Mouse (Mus musculus): ENCODE data around the gene Tns1. TPM values are rescaled to one million over a fixed set of nuclear protein-coding genes. Genes with fewer than 3 reads are reported as not detected.

Gene Tns1
- total and polyA plus RNA-seq, 3 experiments: 0.11 TPM; not detected in 2

DNA sequence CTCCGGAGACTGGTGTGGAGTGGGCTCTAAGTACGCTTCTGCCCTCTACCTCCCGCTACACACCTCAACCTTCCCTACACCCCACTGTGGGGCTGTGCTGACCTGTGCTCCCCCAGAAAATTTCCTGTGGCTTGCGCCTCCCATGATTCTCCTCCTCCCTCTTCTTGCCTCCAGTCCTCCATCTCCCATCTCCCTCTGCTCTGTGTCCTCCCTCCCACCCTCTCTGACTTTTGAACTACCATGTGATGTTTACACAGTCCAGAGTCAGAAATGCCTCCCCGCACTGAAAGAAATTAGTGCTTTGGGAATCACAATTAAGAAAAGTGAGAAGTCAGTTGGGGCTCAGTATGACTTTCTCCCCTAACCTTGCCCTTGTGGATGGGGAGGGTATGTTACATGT, 64.7 kb downstream of the Tns1 start:
- Histone ChIP-seq H3K36me3 (ENCODE audit: control insufficient read depth in 1 of 2, insufficient read depth in 2 of 2, low read length in 2 of 2) (no peaks in the 10 kb centered on the region), H3K79me2 (ENCODE audit: control insufficient read depth, insufficient read depth, low read length, poor library complexity) (no peaks in the 10 kb centered on the region), H3K4me3 (ENCODE audit: control insufficient read depth in 1 of 2, insufficient read depth in 1 of 2, low read depth in 2 of 2, low read length in 2 of 2) (no peak overlapping the region), H3K27me3 (ENCODE audit: control insufficient read depth in 1 of 2, insufficient read depth in 2 of 2, low read length in 2 of 2) (no peaks in the 10 kb centered on the region; a peak in 1 of 4 replicates), H3K27ac (ENCODE audit: control insufficient read depth, low read depth, low read length) (no peak overlapping the region), H3K9ac (ENCODE audit: control insufficient read depth, low read depth, low read length, poor library complexity, severe bottlenecking) (no peak overlapping the region), H3K9me3 (replicated peaks; ENCODE audit: insufficient read depth, low read length) (no peaks in the 10 kb centered on the region), H3K4me1 (ENCODE audit: control insufficient read depth in 1 of 2, insufficient read depth in 2 of 2, low read length in 2 of 2) (no peaks in the 10 kb centered on the region)
- TF ChIP-seq SIN3A (IDR thresholded peaks at IDR 0.05; ENCODE audit: low read length) (no peak), UBTF (IDR thresholded peaks at IDR 0.05; ENCODE audit: borderline replicate concordance, insufficient read depth, low read depth, low read length) (no peak), RAD21 (IDR thresholded peaks at IDR 0.05; ENCODE audit: low read depth, low read length) (no peak), MEF2A (IDR thresholded peaks at IDR 0.05; ENCODE audit: extremely low read depth, insufficient replicate concordance, low read depth, low read length, poor library complexity, severe bottlenecking) (no peak), RCOR1 (IDR thresholded peaks at IDR 0.05; ENCODE audit: low read depth, low read length) (no peak)
- no peak for DNase-seq (ENCODE audit: low read depth, low spot score)

DNA sequence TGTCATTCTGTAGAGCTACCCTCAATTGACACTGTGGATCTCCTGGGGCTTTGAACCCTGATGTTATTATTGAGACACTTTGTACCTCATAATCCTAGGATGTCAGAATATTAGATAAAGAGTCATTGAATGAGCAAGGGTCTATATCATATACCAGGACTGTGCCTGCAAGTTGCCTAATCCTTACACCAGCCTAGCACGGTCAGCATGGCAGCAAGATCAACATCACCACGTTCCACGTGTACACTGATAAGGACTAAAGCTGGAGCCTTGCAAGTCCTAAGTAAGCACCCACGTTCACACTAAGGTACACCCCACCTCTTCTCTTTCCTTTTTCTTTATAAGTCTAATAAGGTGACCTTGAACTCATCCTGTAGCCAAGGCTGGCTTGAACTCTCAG, 65.5 kb downstream of the Tns1 start:
- Histone ChIP-seq H3K4me1 (ENCODE audit: control insufficient read depth in 1 of 2, insufficient read depth in 2 of 2, low read length in 2 of 2) (no peaks in the 10 kb centered on the region), H3K36me3 (ENCODE audit: control insufficient read depth in 1 of 2, insufficient read depth in 2 of 2, low read length in 2 of 2) (no peaks in the 10 kb centered on the region), H3K27me3 (ENCODE audit: control insufficient read depth in 1 of 2, insufficient read depth in 2 of 2, low read length in 2 of 2) (no peaks in the 10 kb centered on the region; a peak in 1 of 4 replicates), H3K9ac (ENCODE audit: control insufficient read depth, low read depth, low read length, poor library complexity, severe bottlenecking) (no peak overlapping the region), H3K4me3 (ENCODE audit: control insufficient read depth in 1 of 2, insufficient read depth in 1 of 2, low read depth in 2 of 2, low read length in 2 of 2) (no peak overlapping the region), H3K27ac (ENCODE audit: control insufficient read depth, low read depth, low read length) (no peak overlapping the region), H3K79me2 (ENCODE audit: control insufficient read depth, insufficient read depth, low read length, poor library complexity) (no peaks in the 10 kb centered on the region), H3K9me3 (replicated peaks; ENCODE audit: insufficient read depth, low read length) (no peaks in the 10 kb centered on the region)
- TF ChIP-seq MYB (IDR thresholded peaks at IDR 0.05; ENCODE audit: low read depth, low read length) (no peak), USF2 (IDR thresholded peaks at IDR 0.05; ENCODE audit: borderline replicate concordance in 1 of 2, insufficient read depth in 1 of 2, low read depth in 1 of 2, low read length in 2 of 2) (no peak), USF1 (IDR thresholded peaks at IDR 0.05; ENCODE audit: low read depth, low read length) (no peak)
- no peak for DNase-seq (ENCODE audit: low read depth, low spot score)

DNA sequence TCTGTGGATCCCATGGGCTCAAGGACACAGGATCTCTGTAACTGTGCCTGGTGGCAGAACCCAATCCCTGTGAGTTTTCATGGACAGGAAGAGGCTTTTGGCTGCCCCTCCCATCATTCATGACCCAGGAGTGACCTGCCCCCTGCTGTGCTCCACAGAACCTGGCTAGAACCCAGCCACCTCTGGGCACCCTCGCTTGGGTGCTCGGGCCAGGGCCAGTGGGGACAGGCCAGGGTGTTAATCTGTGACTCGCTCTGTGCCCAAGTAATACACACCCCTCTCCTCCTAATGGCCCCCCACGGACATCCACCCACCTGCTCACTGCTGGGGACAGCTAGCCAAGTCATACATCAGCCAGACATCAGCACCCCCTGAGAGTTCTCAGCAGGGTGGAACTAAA, 65.9 kb downstream of the Tns1 start:
- no peaks in the 10 kb centered on the region for H3K9me3 ChIP-seq (replicated peaks; ENCODE audit: insufficient read depth, low read length)
- TF ChIP-seq USF2 (IDR thresholded peaks at IDR 0.05; ENCODE audit: borderline replicate concordance in 1 of 2, insufficient read depth in 1 of 2, low read depth in 1 of 2, low read length in 2 of 2): no peak
- no peak for TF ChIP-seq ZMIZ1 (IDR thresholded peaks at IDR 0.05; ENCODE audit: low read depth, low read length)
- no peak for TF ChIP-seq TCF12 (IDR thresholded peaks at IDR 0.05; ENCODE audit: low read depth, low read length)
- TF ChIP-seq POLR2A (IDR thresholded peaks at IDR 0.05; ENCODE audit: control insufficient read depth in 1 of 2, insufficient read depth in 1 of 2, low read depth in 1 of 2, low read length in 2 of 2, poor library complexity in 1 of 2): no peak
- TF ChIP-seq EP300 (IDR thresholded peaks at IDR 0.05; ENCODE audit: low read depth in 1 of 2, low read length in 2 of 2): no peak
- no peak overlapping the region for H3K27ac ChIP-seq (ENCODE audit: control insufficient read depth, low read depth, low read length)
- no peaks in the 10 kb centered on the region for H3K36me3 ChIP-seq (ENCODE audit: control insufficient read depth in 1 of 2, insufficient read depth in 2 of 2, low read length in 2 of 2)
- H3K4me3 ChIP-seq (ENCODE audit: control insufficient read depth in 1 of 2, insufficient read depth in 1 of 2, low read depth in 2 of 2, low read length in 2 of 2): no peak overlapping the region
- no peaks in the 10 kb centered on the region; a peak in 1 of 4 replicates for H3K27me3 ChIP-seq (ENCODE audit: control insufficient read depth in 1 of 2, insufficient read depth in 2 of 2, low read length in 2 of 2)
- H3K79me2 ChIP-seq (ENCODE audit: control insufficient read depth, insufficient read depth, low read length, poor library complexity): no peaks in the 10 kb centered on the region
- no peak for DNase-seq (ENCODE audit: low read depth, low spot score)
- no peak overlapping the region for H3K9ac ChIP-seq (ENCODE audit: control insufficient read depth, low read depth, low read length, poor library complexity, severe bottlenecking)
- no peaks in the 10 kb centered on the region for H3K4me1 ChIP-seq (ENCODE audit: control insufficient read depth in 1 of 2, insufficient read depth in 2 of 2, low read length in 2 of 2)
